Mouse (Mus musculus) bone marrow, adult 2 months (tissue): ENCODE results near the gene Frem2. TPM values are rescaled to one million over a fixed set of nuclear protein-coding genes. Genes with fewer than 3 reads are reported as not detected.

Source experiments
- H3K27ac ChIP-seq: fragments of 200-500 bp; 2 replicates; pipeline ENCODE4 v1.5.1; 2012; ENCODE audit warnings: low read depth, mild to moderate bottlenecking, control low read depth, inconsistent platforms, low read length; ENCODE audit not compliant: control insufficient read depth, poor library complexity, insufficient read depth
- H3K4me1 ChIP-seq: fragments of 200-500 bp; 2 replicates; pipeline ENCODE4 v1.6.1; 2011; ENCODE audit warnings: low read length; ENCODE audit not compliant: control insufficient read depth, insufficient read depth
- H3K4me3 ChIP-seq: fragments of 200-500 bp; replicated peaks from 2 replicates; pipeline ENCODE3; 2011; ENCODE audit warnings: mild to moderate bottlenecking, low read depth, low read length, control low read depth; ENCODE audit not compliant: control insufficient read depth
- CTCF ChIP-seq: fragments of 200-500 bp; IDR thresholded peaks from 2 replicates; pipeline ENCODE4 v1.5.1; 2011; ENCODE audit warnings: low read length, control low read depth; ENCODE audit not compliant: control insufficient read depth, insufficient read depth
- POLR2A ChIP-seq: fragments of 200-500 bp; IDR thresholded peaks from 2 replicates; pipeline ENCODE4 v1.6.1; 2011; ENCODE audit warnings: low read depth, mild to moderate bottlenecking, control low read depth, low read length, borderline replicate concordance; ENCODE audit not compliant: control insufficient read depth
- WGBS: fragments of 180-500 bp; shearing (Covaris S2); methylation state at CpG from one replicate; pipeline ENCODE4 v1.1.7; 2018; 5-methylcytosine and 5-hydroxymethylcytosine counted together
- polyA plus RNA-seq: library from polyadenylated mRNA; stranded (reverse); fragments of >200 nt; gene quantifications from 2 replicates; pipeline ENCODE4 v1.2.4, GENCODE M21; 2011; ENCODE audit warnings: low replicate concordance; ENCODE audit not compliant: missing spikeins, insufficient read depth, insufficient read length

Frem2 gene
- 0.22 TPM in 1 of 2 replicates, not detected in the other for polyA plus RNA-seq

DNA sequence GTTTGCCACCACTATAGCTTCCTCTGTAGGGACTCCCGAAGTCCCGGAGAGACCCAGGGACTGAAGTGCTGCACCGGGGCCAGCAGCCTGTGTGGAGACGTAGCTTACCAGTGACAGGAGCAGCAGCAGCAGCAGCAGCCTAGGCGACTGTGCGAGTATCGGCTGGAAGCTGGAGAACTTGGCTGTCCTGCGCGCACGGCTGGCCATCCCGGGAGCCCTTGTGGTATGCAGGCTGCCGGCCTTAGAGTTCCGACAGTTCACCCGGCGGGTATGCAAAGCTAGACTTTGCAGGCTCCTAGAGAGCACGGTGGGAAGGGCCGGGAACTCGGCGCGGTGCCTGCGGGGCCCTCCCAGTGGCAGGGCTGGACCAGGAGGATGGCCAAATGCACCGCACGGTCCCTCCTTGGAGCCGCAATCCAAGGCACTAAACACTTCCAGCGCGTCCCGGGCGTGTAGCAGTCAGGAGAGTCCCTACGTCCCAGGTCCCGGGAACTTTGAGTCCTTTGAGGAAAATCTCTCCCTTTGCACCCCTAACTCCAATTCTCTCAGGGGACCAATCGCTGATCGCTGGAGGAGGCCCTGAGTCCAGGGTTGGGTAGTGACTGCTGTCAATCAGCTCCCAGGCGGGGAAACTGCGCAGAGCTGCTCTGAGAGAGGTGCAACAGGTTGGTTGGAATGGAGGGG lies at the start of gene Frem2:
TSS of gene Frem2 (minus strand) at position 478 of the 684 bp plus-strand sequence.
- TF ChIP-seq POLR2A (no peak), CTCF (no peak)
- Histone ChIP-seq H3K27ac (no peak within 1 kb of the TSS), H3K4me3 (no peak within 1 kb of the TSS), H3K4me1 (no peaks in the 10 kb centered on the region)
- WGBS, result 2% methylated on average over 34 of the region's 34 CpGs

DNA sequence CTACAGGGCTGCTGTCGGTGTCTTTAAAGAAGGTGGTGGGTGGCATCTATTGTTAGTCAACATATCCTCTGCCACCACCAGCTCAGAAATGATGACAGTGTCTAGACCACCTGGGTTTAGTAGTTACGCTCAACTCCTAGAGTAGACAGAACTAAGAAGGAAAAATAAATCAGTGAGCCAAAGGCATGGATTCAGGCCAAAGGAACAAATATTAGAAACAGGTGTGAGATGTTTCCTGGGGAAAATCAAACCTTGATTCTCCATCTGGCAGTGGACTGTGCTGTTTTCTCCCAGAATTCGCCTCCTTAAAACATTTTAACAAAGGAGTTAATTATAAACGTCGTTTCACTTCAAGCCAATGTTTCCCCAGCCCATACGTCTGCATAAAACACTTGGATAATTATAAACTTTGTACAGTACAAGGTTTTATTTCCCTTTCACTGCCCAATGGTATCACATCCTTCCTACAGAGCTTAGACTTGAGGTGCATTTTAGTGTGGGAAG lies 48.9 kb upstream of the Frem2 start:
- Histone ChIP-seq H3K4me3 (no peak overlapping the region), H3K4me1 (no peaks in the 10 kb centered on the region), H3K27ac (no peak overlapping the region)
- TF ChIP-seq CTCF (no peak), POLR2A (no peak)
- 83% methylated on average over 6 of the region's 6 CpGs for WGBS

GRCm38 (mm10) chr3:53703126-53703505 lies 46.0 kb upstream of the Frem2 start:
- TF ChIP-seq POLR2A (no peak), CTCF (no peak)
- no peak overlapping the region for H3K27ac ChIP-seq
- no peaks in the 10 kb centered on the region for H3K4me1 ChIP-seq
- 80% methylated on average over 8 of the region's 8 CpGs for WGBS
- H3K4me3 ChIP-seq, result no peak overlapping the region

DNA sequence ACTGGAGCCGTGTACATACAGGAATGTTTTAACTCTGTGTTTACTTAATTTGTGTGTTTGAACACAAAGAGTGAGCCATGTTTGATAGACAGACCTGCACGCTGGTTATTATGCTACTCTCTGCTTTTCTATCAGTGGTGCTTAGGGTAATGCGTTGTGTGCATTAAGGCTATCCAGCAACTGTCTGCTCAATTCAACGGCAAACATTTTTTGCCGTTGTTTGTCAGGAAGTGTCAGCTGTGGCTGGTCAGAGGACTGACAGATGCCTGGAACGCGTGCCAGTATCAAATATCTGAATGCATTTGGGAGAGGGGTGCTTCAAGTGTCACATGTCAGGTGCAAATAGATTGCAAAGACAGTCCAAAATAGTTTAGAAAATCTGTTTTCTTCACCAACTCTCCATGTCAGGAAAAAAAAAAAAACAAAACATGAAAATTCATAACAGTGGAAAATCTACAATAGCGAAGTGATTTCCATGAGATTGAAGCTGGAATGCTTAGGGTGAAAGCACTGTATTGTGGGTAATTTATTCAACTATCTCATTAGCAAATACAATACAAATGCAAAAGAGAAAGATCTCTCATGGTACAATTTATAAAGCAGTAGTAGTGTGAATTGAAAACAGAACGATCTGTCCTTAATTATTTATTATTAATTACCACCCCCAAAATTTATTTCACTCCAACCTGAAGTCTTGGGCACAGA lies 45.4 kb upstream of the Frem2 start:
- H3K4me1 ChIP-seq, result no peaks in the 10 kb centered on the region
- TF ChIP-seq POLR2A, result no peak
- TF ChIP-seq CTCF, result no peak
- 64% methylated on average over 9 of the region's 9 CpGs for whole genome bisulfite sequencing
- no peak overlapping the region for H3K27ac ChIP-seq
- H3K4me3 ChIP-seq, result no peak overlapping the region

GRCm38 (mm10) chr3:53701940-53702339 lies 44.8 kb upstream of the Frem2 start:
- 53% methylated on average over 1 of the region's 1 CpGs for WGBS
- H3K27ac ChIP-seq, result no peak overlapping the region
- H3K4me1 ChIP-seq, result no peaks in the 10 kb centered on the region
- TF ChIP-seq CTCF, result no peak
- TF ChIP-seq POLR2A, result no peak
- no peak overlapping the region for H3K4me3 ChIP-seq

DNA sequence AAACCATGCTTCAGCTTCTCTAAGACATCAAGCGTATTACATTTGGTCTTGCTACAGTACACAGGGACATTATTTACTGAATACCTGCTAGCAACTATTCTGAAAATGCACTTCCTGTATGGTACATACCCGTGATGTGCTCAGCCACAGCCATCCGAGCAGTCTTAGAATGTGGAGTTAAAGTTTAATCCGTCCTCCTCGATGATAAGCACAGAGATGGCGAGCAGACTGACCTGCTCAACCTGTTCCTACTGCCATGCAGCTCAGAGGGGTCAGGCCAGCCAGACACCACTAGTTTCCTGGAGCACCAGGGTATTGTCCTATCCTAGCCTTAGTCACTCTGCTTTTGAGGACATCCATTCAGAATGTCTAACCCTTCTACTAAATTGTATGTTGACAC lies 30.6 kb upstream of the Frem2 start:
- WGBS, result 77% methylated on average over 6 of the region's 6 CpGs
- H3K4me3 ChIP-seq, result no peak overlapping the region
- no peaks in the 10 kb centered on the region for H3K4me1 ChIP-seq
- no peak overlapping the region for H3K27ac ChIP-seq
- no peak for TF ChIP-seq POLR2A
- TF ChIP-seq CTCF, result no peak

DNA sequence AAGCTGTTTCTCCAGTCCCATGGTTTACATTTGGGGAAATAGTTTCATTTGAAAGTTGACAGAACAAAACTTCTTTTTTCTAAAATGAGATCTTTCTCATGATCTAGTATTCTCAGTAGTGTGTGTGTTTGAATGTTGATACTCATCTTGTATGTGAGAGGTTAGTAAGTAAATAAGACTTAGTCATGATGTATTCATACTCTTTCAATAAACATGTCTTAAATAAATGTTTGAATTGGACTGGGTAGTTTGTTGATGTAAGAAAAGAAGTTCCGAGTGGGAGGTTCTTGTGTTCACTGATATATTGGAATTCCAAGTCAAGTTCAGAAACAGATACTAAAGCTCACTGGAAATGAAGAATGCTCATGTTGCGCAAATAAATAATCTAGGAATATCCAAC lies 25.1 kb upstream of the Frem2 start:
- 75% methylated on average over 2 of the region's 2 CpGs for WGBS
- Histone ChIP-seq H3K4me1 (no peaks in the 10 kb centered on the region), H3K27ac (no peak overlapping the region), H3K4me3 (no peak overlapping the region)
- TF ChIP-seq POLR2A, result no peak
- no peak for TF ChIP-seq CTCF

- Histone ChIP-seq H3K27ac (no peak overlapping the region), H3K4me1 (no peaks in the 10 kb centered on the region), H3K4me3 (no peak overlapping the region)
- 56% methylated on average over 2 of the region's 2 CpGs for WGBS
- TF ChIP-seq POLR2A, result no peak
- TF ChIP-seq CTCF, result no peak
Measured at GRCm38 (mm10) chr3:53680816-53681215, 23.7 kb upstream of the Frem2 start.

- TF ChIP-seq POLR2A (no peak), CTCF (no peak)
- H3K27ac ChIP-seq, result no peak overlapping the region
- no peaks in the 10 kb centered on the region for H3K4me1 ChIP-seq
- 53% methylated on average over 1 of the region's 1 CpGs for WGBS
- H3K4me3 ChIP-seq, result no peak overlapping the region
Measured at GRCm38 (mm10) chr3:53674225-53674624, 17.1 kb upstream of the Frem2 start.
